Mouse (Mus musculus) stomach, postnatal 0 days (tissue): Measurements from ENCODE around the gene Rnf114.

ENCODE experiments used
- CTCF ChIP-seq: IDR thresholded peaks from 2 replicates; pipeline ENCODE4 v1.5.1; 2016; ENCODE audit warnings: antibody characterized with exemption, low read depth, mild to moderate bottlenecking, moderate library complexity
- EP300 ChIP-seq: optimal IDR thresholded peaks from 2 replicates; pipeline ENCODE3; 2016; ENCODE audit warnings: antibody characterized with exemption

GRCm38 (mm10) chr2:167528278-167528677, 35.8 kb downstream of the Rnf114 start:
- TF ChIP-seq CTCF (peak; percentile 69), EP300 (no peak)
